Mouse (Mus musculus) frontal cortex, postnatal 14 days (tissue): ENCODE results near the gene Rbfox3.

Source experiments
- DNase-seq, 2 experiments: peaks; one replicate each; pipeline ENCODE4 v3.0.0; 2022; ENCODE audit warnings: low spot score in 2 of 2

Rbfox3 gene

GRCm38 (mm10) chr11:118669820-118670219, 241.6 kb downstream of the Rbfox3 start:
- no peak for DNase-seq

- no peak for DNase-seq
Measured at GRCm38 (mm10) chr11:118668351-118668750, 243.0 kb downstream of the Rbfox3 start.

- DNase-seq, result no peak
Measured at GRCm38 (mm10) chr11:118667946-118668345, 243.5 kb downstream of the Rbfox3 start.

GRCm38 (mm10) chr11:118666172-118666571, 245.2 kb downstream of the Rbfox3 start:
- no peak for DNase-seq

GRCm38 (mm10) chr11:118663305-118663704, 248.1 kb downstream of the Rbfox3 start:
- DNase-seq, result no peak

- no peak for DNase-seq
Measured at GRCm38 (mm10) chr11:118659305-118659704, 252.1 kb downstream of the Rbfox3 start.

GRCm38 (mm10) chr11:118655833-118656232, 255.6 kb downstream of the Rbfox3 start:
- no peak for DNase-seq

- no peak for DNase-seq
Measured at GRCm38 (mm10) chr11:118653521-118654318, 257.7 kb downstream of the Rbfox3 start.

GRCm38 (mm10) chr11:118652401-118653240, 258.8 kb downstream of the Rbfox3 start:
- no peak for DNase-seq

- DNase-seq, result no peak
Measured at GRCm38 (mm10) chr11:118648369-118648768, 263.0 kb downstream of the Rbfox3 start.

- no peak for DNase-seq
Measured at GRCm38 (mm10) chr11:118646864-118647263, 264.5 kb downstream of the Rbfox3 start.

- no peak for DNase-seq
Measured at GRCm38 (mm10) chr11:118645158-118645557, 266.2 kb downstream of the Rbfox3 start.

- no peak for DNase-seq
Measured at GRCm38 (mm10) chr11:118640706-118641105, 270.7 kb downstream of the Rbfox3 start.

- no peak for DNase-seq
Measured at GRCm38 (mm10) chr11:118637718-118638117, 273.7 kb downstream of the Rbfox3 start.

GRCm38 (mm10) chr11:118634647-118635046, 276.8 kb downstream of the Rbfox3 start:
- DNase-seq, result no peak

GRCm38 (mm10) chr11:118629718-118630117, 281.7 kb downstream of the Rbfox3 start:
- no peak for DNase-seq

- no peak for DNase-seq
Measured at GRCm38 (mm10) chr11:118627541-118627940, 283.9 kb downstream of the Rbfox3 start.

GRCm38 (mm10) chr11:118620869-118621268, 290.5 kb downstream of the Rbfox3 start:
- no peak for DNase-seq

- no peak for DNase-seq
Measured at GRCm38 (mm10) chr11:118614126-118614525, 297.3 kb downstream of the Rbfox3 start.

GRCm38 (mm10) chr11:118610128-118610527, 301.3 kb downstream of the Rbfox3 start:
- no peak for DNase-seq

GRCm38 (mm10) chr11:118609236-118610000, 302.0 kb downstream of the Rbfox3 start:
- DNase-seq, result no peak

- no peak for DNase-seq
Measured at GRCm38 (mm10) chr11:118607927-118608326, 303.5 kb downstream of the Rbfox3 start.
